Mouse (Mus musculus): ENCODE results near the gene Krt12. TPM values are rescaled to one million over a fixed set of nuclear protein-coding genes. Genes with fewer than 3 reads are reported as not detected.

Krt12 gene
- polyA plus RNA-seq, 1 experiment from 2014 or later, result not detected

DNA sequence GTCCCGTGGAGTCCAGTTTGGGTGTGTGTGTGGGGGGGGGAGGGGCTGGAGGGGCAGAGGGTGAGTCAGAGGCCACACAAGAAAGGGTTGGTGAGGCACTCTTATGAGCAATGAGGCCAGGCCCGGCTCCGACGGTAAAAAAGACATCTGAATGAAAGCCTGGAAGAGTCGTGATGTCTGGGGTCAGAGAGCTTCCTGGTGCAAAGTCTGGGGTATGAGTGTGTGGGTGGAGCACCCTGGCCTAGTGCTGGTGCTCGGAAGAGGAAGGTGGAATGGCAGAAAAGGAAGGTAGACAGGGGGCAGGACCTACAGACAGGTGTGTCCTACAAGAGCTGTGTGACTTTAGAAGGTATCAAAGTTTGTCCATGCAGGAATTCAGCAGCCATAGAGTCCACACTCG, 36.8 kb upstream of the Krt12 start:
- H3K4me2 ChIP-seq (ENCODE audit: low read length), result no peak overlapping the region
- no peaks in the 10 kb centered on the region for H3K36me3 ChIP-seq (ENCODE audit: insufficient read depth, low read length)
- no peaks in the 10 kb centered on the region for H3K4me1 ChIP-seq (replicated peaks; ENCODE audit: insufficient read depth, low read length)
- no peaks in the 10 kb centered on the region for H3K27me3 ChIP-seq (ENCODE audit: insufficient read depth, low read length)
- no peak for ATAC-seq (replicated peaks; ENCODE audit: low FRiP score, low read depth)
- no peak overlapping the region for H3K4me3 ChIP-seq (replicated peaks; ENCODE audit: low read depth, low read length)
- WGBS, result 40% methylated on average over 7 of the region's 7 CpGs
- DNase-seq (ENCODE audit: low spot score), result no peak
- no peak for TF ChIP-seq CTCF (IDR thresholded peaks at IDR 0.05; ENCODE audit: low read depth)
- H3K9me3 ChIP-seq (replicated peaks; ENCODE audit: low read length), result no peaks in the 10 kb centered on the region
- H3K9ac ChIP-seq (ENCODE audit: low read depth, low read length), result no peak overlapping the region
- H3K27ac ChIP-seq, result no peak overlapping the region

DNA sequence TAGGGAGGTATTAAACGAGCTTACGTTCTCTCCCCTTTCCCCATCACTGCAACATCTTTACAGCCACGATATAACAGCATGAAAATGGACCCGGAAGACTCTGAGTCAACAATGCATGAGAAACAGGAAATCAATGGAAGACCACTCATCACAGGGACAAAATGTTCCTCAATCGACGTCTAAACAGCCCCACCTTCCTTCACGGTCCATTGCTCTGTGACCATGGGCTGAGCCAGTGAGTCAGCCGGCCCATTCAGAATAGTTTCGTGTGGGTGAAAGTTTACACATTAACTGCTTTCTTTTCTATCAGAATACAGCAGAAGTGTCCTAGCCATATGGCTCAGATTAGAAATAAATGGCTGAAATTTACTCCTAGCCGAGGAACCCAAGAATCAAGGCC, 32.7 kb upstream of the Krt12 start:
- Histone ChIP-seq H3K9me3 (replicated peaks; ENCODE audit: low read length) (no peaks in the 10 kb centered on the region), H3K9ac (ENCODE audit: low read depth, low read length) (no peak overlapping the region), H3K4me1 (replicated peaks; ENCODE audit: insufficient read depth, low read length) (no peaks in the 10 kb centered on the region), H3K4me2 (ENCODE audit: low read length) (no peak overlapping the region), H3K36me3 (ENCODE audit: insufficient read depth, low read length) (no peaks in the 10 kb centered on the region), H3K27me3 (ENCODE audit: insufficient read depth, low read length) (no peaks in the 10 kb centered on the region), H3K4me3 (replicated peaks; ENCODE audit: low read depth, low read length) (no peak overlapping the region), H3K27ac (no peak overlapping the region)
- peak; percentile 27 for DNase-seq (ENCODE audit: low spot score)
- ATAC-seq (replicated peaks; ENCODE audit: low FRiP score, low read depth), result no peak; the same call in 1 of the 2 replicates
- WGBS, result 52% methylated on average over 10 of the region's 10 CpGs
- TF ChIP-seq CTCF (IDR thresholded peaks at IDR 0.05; ENCODE audit: low read depth), result no peak

DNA sequence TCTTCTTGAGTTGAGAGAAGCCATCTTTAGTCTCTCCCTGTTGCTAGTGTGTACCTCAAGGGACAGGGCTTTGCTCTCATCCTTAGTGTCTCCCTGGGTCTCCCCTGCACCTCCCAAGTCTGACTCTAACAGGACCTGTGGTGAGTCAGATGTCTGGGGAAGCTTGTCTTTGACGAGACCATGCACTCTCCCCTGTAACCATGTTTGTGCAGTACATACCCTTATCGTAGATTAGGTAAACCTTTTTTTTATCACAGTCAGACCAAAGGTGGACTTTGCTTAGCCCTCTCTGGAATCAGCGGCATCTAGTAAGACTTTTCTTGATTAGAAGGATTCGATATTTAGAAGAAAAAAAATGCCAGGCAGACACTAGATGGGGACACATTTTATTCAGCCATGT, 32.0 kb upstream of the Krt12 start:
- H3K27ac ChIP-seq, result no peak overlapping the region
- no peaks in the 10 kb centered on the region for H3K36me3 ChIP-seq (ENCODE audit: insufficient read depth, low read length)
- no peak for ATAC-seq (replicated peaks; ENCODE audit: low FRiP score, low read depth)
- TF ChIP-seq CTCF (IDR thresholded peaks at IDR 0.05; ENCODE audit: low read depth), result no peak
- 85% methylated on average over 4 of the region's 4 CpGs for WGBS
- H3K4me1 ChIP-seq (replicated peaks; ENCODE audit: insufficient read depth, low read length), result no peaks in the 10 kb centered on the region
- no peaks in the 10 kb centered on the region for H3K27me3 ChIP-seq (ENCODE audit: insufficient read depth, low read length)
- no peak overlapping the region for H3K4me3 ChIP-seq (replicated peaks; ENCODE audit: low read depth, low read length)
- no peak overlapping the region for H3K4me2 ChIP-seq (ENCODE audit: low read length)
- no peak for DNase-seq (ENCODE audit: low spot score)
- no peak overlapping the region for H3K9ac ChIP-seq (ENCODE audit: low read depth, low read length)
- H3K9me3 ChIP-seq (replicated peaks; ENCODE audit: low read length), result no peaks in the 10 kb centered on the region

DNA sequence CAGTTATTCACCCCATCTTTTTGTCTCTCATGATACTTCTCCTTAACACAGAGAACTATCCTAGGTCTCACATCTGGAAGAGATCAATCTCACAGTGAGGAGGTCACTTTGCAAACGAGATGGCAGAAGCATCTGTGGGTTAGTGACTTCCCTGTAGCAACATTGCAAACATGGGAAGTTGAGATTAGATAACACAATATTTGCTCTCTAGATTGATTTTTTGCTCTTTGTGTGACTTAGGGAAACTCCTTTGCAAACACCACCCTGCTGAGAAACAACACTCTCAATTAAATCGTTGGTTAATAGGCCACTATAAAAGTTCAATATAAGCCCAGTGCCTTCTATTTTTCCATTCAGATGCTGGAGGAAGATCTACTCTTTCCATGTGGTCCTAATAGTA, 26.7 kb upstream of the Krt12 start:
- Histone ChIP-seq H3K36me3 (ENCODE audit: insufficient read depth, low read length) (no peaks in the 10 kb centered on the region), H3K4me3 (replicated peaks; ENCODE audit: low read depth, low read length) (no peak overlapping the region), H3K4me2 (ENCODE audit: low read length) (no peak overlapping the region), H3K4me1 (replicated peaks; ENCODE audit: insufficient read depth, low read length) (no peaks in the 10 kb centered on the region), H3K9ac (ENCODE audit: low read depth, low read length) (no peak overlapping the region), H3K9me3 (replicated peaks; ENCODE audit: low read length) (no peaks in the 10 kb centered on the region), H3K27ac (no peak overlapping the region), H3K27me3 (ENCODE audit: insufficient read depth, low read length) (no peaks in the 10 kb centered on the region)
- no peak for TF ChIP-seq CTCF (IDR thresholded peaks at IDR 0.05; ENCODE audit: low read depth)
- no peak for DNase-seq (ENCODE audit: low spot score)
- no peak for ATAC-seq (replicated peaks; ENCODE audit: low FRiP score, low read depth)
- 44% methylated on average over 2 of the region's 2 CpGs for WGBS

DNA sequence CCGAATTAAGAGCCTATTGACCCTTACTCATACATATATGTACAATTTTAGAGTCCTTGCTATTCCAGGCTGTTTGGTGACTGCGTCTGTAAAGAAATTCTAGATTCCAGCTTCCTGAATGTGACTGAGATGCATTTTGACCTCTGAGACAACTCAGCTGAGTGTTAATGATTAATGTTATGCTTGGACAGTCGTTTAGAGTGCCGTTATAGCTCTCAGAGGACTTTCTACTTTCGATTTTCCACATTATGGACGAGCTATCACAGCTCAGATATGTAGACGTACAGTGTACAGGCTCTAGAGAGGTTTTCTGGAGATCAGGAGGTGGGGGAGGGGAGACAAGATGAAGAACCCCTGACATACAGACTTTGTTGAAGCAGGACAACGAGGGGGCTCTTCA, 19.2 kb upstream of the Krt12 start:
- H3K9ac ChIP-seq (ENCODE audit: low read depth, low read length), result no peak overlapping the region
- H3K4me3 ChIP-seq (replicated peaks; ENCODE audit: low read depth, low read length), result no peak overlapping the region
- H3K27me3 ChIP-seq (ENCODE audit: insufficient read depth, low read length), result no peaks in the 10 kb centered on the region
- H3K4me2 ChIP-seq (ENCODE audit: low read length), result no peak overlapping the region
- ATAC-seq (replicated peaks; ENCODE audit: low FRiP score, low read depth) (no peak), DNase-seq (ENCODE audit: low spot score) (peak; percentile 12)
- no peak overlapping the region for H3K27ac ChIP-seq
- H3K4me1 ChIP-seq (replicated peaks; ENCODE audit: insufficient read depth, low read length), result no peaks in the 10 kb centered on the region
- no peak for TF ChIP-seq CTCF (IDR thresholded peaks at IDR 0.05; ENCODE audit: low read depth)
- no peaks in the 10 kb centered on the region for H3K9me3 ChIP-seq (replicated peaks; ENCODE audit: low read length)
- no peaks in the 10 kb centered on the region for H3K36me3 ChIP-seq (ENCODE audit: insufficient read depth, low read length)
- 41% methylated on average over 8 of the region's 8 CpGs for WGBS

DNA sequence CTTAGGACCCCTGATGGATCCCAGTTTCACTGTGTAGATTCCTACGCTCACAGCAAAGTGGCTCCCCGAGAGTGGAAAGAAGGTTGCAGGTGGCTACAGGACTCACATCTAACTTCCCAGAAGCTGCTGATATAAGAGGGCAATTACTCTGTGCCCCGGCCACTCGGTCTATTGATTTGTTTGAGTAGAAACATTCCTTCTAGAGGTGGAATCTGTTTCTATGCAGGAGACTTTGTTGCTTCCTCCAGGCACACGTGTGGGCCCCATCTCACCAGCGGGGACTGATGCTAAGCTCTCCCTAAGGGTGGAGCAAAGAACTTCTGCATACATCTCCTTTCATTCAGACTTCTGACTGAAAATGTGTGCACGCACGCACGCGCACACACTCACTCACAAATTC, 17.4 kb upstream of the Krt12 start:
- H3K4me3 ChIP-seq (replicated peaks; ENCODE audit: low read depth, low read length), result no peak overlapping the region
- no peaks in the 10 kb centered on the region for H3K36me3 ChIP-seq (ENCODE audit: insufficient read depth, low read length)
- no peak overlapping the region for H3K4me2 ChIP-seq (ENCODE audit: low read length)
- H3K9me3 ChIP-seq (replicated peaks; ENCODE audit: low read length), result no peaks in the 10 kb centered on the region
- no peak for TF ChIP-seq CTCF (IDR thresholded peaks at IDR 0.05; ENCODE audit: low read depth)
- DNase-seq (ENCODE audit: low spot score) (no peak), ATAC-seq (replicated peaks; ENCODE audit: low FRiP score, low read depth) (no peak)
- no peak overlapping the region for H3K9ac ChIP-seq (ENCODE audit: low read depth, low read length)
- H3K4me1 ChIP-seq (replicated peaks; ENCODE audit: insufficient read depth, low read length), result no peaks in the 10 kb centered on the region
- H3K27ac ChIP-seq, result no peak overlapping the region
- 78% methylated on average over 10 of the region's 10 CpGs for WGBS
- no peaks in the 10 kb centered on the region for H3K27me3 ChIP-seq (ENCODE audit: insufficient read depth, low read length)

DNA sequence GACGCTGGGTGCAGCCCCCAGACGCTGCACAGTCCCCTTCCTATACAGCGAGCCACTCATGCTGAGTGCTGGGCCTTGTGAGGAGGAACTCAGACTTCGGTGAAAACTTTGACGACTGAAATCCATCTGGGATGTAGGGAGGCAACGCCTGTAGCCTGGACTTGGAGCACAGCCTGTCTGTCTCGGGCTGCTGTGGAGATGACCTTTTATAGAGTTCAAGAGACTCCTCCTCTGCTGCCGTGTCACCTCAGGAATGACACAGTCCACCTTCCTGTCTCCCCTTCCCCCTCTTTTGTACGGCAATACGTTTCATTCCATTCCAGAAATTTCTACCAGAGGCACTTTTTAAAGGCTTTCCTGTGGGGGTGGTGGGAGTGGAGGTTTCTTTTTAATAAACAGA, 15.9 kb upstream of the Krt12 start, which contains the start of gene Krt20:
Gene Krt20, minus strand, starts transcription at position 179 of the 400 bp plus-strand sequence.
- Histone ChIP-seq H3K27ac (no peak within 1 kb of the TSS), H3K4me2 (ENCODE audit: low read length) (no peak within 1 kb of the TSS), H3K4me3 (replicated peaks; ENCODE audit: low read depth, low read length) (no peak within 1 kb of the TSS)

More for the DNA sequence above, 15.9 kb upstream of the Krt12 start, which contains the start of gene Krt20:
- Histone ChIP-seq H3K27me3 (ENCODE audit: insufficient read depth, low read length) (no peaks in the 10 kb centered on the region), H3K9ac (ENCODE audit: low read depth, low read length) (no peak within 1 kb of the TSS), H3K9me3 (replicated peaks; ENCODE audit: low read length) (no peaks in the 10 kb centered on the region), H3K4me1 (replicated peaks; ENCODE audit: insufficient read depth, low read length) (no peaks in the 10 kb centered on the region), H3K36me3 (ENCODE audit: insufficient read depth, low read length) (no peaks in the 10 kb centered on the region)
- TF ChIP-seq CTCF (IDR thresholded peaks at IDR 0.05; ENCODE audit: low read depth), result no peak
- DNase-seq (ENCODE audit: low spot score) (peak; percentile 19), ATAC-seq (replicated peaks; ENCODE audit: low FRiP score, low read depth) (no peak)
- 14% methylated on average over 10 of the region's 10 CpGs for WGBS

Data from kidney, postnatal 0 days (tissue).